Mouse (Mus musculus): ENCODE measurements around the gene Sirt2. TPM values are rescaled to one million over a fixed set of nuclear protein-coding genes. Genes with fewer than 3 reads are reported as not detected.

Gene Sirt2
- total RNA-seq, 2 experiments from 2014 or later = 189 to 230 TPM

DNA sequence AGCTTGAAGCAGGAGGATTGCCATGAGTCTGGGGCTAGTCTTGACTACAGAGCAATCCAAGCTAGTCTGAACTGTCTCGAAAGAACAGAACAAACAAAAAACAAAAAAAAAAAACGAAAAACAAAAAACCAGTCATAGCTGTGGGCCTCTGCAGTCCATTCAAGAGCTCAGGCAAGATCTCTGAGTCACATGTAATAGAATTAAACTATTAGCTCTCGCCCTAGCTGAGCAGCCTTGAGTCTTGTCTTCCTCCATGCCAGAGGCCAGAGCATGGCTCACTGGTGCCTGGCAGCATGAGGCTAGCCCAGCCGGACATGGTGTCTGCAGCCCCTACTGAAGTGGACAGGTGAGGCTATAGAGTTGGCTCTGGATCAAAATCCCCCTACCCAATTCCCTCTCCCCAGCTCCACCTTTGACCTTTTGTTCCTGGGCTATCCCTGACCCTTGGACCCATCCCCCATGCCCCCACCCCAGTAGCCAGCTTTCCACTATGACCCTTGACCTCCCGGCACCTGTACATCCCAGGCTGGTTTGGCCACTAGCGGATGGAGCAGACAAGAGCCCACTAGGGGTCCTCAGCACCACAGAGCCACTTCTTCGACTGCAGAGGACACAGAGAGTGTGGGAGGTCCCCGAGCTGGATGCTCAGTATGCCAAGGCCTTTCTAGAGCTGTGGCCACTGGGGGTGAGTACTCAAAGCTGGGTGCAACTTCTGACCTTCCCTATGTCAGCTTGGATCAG is 23.7 kb downstream of the Sirt2 start:
- no peak for DNase-seq (ENCODE audit: low spot score in 2 of 2)
- intact Hi-C loops (cut with DNase I) = no loop called here

DNA sequence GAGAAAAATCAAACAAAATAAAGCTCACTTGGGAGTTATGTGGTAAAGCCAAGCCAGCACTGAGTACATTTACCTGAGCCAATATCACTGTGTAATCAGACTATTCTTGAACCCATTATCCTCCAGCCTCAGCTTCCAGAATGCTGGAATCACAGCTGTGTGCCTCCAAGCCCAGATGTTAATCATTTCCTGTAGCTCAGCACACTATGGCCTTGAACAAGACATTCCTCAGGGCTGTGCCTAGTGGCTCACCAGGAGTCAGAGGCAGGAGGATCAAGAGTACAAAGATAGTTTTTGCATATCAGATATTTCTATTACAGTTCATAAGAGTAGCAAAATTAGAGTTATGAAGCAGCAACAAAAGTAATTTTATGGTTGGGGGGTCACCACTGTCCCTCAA is 25.2 kb downstream of the Sirt2 start:
- DNase-seq (ENCODE audit: low spot score in 2 of 2) = no peak
- intact Hi-C loops (cut with DNase I) = no loop called here

DNA sequence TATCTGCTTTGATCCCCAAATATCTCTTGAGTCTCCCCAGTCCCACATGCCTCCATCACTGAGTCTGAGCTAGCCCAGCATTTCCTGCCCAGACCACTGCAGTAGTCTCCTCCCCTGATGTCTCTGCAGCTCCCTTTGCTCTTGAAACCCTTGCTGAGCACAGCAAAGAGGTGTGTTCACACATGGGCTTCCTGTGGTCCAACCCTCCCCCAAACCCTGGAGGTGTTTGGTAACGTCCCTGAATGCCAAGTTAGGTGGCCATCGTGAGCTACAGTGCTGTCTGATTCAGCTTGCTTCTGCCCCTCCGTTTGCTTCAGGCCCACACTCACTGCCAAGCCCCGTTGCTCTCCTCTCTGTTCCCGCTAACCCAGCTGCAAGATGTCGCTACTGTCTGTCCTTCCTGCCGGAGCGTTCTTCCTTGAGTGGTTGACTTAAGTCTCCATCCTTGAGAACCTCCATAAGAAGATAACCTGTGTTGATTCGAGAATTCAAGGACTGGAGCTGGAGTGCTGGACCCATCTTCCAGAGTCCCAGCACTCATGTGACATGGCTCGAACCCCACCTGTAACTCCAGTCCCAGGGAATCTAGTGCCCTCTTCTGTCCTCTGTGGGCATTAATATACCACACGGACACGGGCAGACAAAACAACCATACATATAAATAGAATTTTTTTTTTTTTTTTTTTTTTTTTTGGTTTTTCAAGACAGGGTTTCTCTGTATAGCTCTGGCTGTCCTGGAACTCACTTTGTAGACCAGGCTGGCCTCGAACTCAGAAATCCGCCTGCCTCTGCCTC is 26.1 kb downstream of the Sirt2 start:
- intact Hi-C loops (cut with DNase I) = no loop called here
- no peak for DNase-seq (ENCODE audit: low spot score in 2 of 2)

DNA sequence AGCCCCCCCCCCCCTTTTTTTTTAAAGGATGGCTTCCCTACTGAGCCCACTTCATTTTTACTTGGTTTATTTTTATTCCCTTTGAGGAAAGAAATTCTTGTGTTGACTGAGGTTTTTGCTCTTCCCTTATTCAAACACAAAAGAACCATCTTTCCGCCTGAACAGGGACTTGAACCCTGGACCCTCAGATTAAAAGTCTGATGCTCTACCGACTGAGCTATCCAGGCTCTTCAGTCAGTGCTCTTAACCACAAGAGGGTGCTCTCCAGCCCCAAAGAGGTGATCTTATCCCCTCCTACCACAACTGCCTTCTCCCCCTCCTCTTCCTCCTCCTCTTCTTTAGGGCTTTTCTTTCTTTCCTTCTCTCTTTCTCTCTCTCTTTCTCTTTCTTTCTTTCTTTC is 27.3 kb downstream of the Sirt2 start:
- intact Hi-C loops (cut with DNase I) = loop anchor here (2.0 kb wide), 1 partner anchor 73 kb away; no protein-coding TSS in a partner anchor
- no peak for DNase-seq (ENCODE audit: low spot score in 2 of 2)

DNA sequence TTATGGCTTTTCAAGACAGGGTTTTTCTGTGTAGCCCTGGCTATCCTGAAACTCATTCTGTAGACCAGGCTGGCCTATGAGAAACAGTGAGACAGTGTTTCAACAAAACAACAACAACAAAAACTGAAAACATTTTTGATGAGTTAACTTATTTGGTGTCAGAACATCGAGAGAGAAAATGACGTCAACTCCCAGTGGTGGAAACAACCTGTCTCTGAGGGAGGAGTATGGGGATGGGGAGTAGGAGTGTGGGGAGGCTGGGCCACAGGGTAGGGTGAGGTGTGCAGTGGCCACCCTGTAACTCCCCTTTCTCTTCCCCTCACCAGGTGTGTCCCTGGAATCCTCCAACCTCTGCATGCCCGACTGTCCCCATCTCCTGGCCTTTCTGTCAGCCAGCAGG is 28.0 kb downstream of the Sirt2 start:
- DNase-seq (ENCODE audit: low spot score in 2 of 2) = no peak
- intact Hi-C loops (cut with DNase I) = loop anchor here (2.0 kb wide), 1 partner anchor 72 kb away; no protein-coding TSS in a partner anchor

DNA sequence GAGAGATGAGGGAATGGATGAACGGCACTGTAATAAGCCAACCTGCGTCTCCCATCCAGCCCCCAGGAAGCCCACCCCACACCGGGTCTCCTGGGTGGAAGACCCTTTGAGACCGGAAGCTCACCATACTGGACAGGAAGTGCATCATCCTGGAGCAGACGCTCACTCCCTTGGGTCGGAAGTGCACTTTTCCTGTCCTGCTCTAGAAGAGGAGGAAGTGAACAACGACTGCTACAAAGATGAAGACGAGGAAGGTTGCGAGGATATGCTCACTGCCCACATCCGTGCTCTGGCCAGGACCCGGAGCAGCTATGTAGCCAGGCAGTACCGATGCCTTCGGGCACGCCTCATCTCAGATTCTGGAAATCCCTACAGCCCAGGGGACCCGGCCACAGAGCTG is 29.3 kb downstream of the Sirt2 start:
- intact Hi-C loops (cut with DNase I) = loop anchor here (2.0 to 5.0 kb wide), 2 partner anchors 71 to 176 kb away; no protein-coding TSS in a partner anchor
- DNase-seq (ENCODE audit: low spot score in 2 of 2) = no peak

DNA sequence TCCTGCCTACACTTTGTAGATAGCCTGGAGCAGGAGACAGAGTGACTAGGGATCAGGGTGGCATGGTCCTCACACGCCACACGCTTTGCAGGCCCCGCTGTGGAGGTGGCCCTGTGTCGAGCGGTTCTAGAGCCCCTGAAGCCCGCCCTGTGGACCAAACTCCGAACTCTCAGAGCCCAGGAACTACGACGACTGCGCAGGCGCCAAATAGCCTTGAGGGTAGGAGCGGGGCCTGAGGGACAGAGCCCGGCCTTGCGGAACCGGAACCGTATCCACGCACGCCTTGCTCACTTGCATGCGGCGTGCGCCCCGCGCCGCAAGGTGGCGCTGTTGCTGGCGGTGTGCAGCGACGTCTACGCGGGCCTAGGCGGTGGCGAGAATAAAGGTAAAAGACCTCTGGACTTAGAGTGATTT is 30.0 kb downstream of the Sirt2 start:
- peak; percentile 72 to 81 for DNase-seq (ENCODE audit: low spot score in 2 of 2)
- intact Hi-C loops (cut with DNase I) = loop anchor here (5.0 kb wide), 1 partner anchor 176 kb away; no protein-coding TSS in a partner anchor

DNA sequence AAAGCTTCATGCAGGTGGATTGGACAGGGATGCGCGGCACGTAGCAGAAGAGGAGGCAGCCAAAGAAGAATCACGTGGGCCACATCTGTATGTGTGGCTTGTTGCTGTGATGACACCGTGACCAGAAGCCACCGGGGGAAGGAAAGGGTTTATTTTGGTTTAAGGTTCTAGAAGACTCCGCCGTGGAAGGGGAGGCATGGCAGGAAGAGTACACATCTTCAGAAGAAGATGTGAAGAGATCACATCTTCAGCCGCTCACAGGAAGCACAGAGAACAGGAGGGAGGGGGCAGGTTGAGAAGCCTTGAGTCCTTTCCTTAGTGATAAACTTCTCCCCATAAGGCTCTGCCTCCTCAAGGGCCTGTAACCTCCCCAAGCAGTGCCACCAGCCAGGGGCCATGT is 33.5 kb downstream of the Sirt2 start:
- intact Hi-C loops (cut with DNase I) = loop anchor here (5.0 kb wide), 1 partner anchor 172 kb away; no protein-coding TSS in a partner anchor
- DNase-seq (ENCODE audit: low spot score in 2 of 2) = no peak

DNA sequence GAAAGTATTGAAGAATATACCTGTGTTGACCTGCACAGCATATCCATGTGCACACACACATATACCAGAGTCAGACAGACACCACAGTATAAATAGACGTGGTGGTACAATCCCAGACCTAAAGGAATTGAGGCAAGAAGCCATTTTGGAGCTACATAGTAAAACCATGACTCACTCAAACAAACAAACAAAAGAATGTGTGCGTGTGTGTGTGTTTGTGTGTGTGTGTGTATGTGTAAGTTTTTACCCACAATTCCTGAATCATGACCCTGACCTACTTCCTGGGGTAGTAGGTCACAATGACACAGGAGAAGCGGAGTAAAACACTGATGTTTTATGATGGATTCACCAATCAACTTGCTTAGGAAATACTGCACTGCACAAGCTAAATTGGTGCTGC is 34.9 kb downstream of the Sirt2 start:
- DNase-seq (ENCODE audit: low spot score in 2 of 2) = no peak
- intact Hi-C loops (cut with DNase I) = no loop called here

DNA sequence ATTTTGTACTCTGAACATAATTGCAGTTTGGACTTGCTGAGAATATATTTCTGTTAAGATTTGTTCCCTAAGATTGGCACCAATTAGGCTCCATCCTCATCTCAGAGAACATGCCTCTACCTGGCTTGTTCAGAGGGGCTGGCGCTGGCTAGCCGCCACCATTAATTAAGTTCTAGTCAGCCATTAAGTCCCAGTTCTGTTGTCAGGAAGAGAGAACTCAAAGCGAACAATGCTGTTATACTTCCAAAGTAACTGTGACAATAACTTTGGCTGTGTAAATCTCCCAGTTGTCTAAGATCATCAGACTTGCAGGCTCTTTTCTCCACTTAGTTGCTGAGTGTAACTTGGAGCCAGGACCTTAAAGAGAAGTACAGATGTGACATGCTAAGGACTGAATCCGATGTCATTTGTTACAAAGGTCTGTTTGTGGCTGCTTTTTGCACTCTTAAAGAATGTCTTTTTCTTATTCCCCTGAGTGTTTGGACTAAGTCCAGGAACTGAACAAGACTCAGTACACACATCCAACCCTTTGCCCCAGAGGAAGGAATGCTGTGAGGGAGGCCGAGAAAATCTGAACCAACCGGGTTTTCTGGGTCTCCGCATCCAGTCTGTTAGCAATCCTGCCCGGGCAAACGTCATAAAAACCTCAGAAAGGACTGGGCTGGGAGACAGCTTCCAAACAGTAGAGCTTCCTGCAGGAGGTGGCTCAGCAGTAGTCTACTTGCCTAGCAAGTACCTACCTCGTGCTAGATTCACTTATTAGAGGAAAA is 35.6 kb downstream of the Sirt2 start:
- intact Hi-C loops (cut with DNase I) = no loop called here
- peak in 1 of 2 experiments; percentile 20 for DNase-seq (ENCODE audit: low spot score in 2 of 2)

DNA sequence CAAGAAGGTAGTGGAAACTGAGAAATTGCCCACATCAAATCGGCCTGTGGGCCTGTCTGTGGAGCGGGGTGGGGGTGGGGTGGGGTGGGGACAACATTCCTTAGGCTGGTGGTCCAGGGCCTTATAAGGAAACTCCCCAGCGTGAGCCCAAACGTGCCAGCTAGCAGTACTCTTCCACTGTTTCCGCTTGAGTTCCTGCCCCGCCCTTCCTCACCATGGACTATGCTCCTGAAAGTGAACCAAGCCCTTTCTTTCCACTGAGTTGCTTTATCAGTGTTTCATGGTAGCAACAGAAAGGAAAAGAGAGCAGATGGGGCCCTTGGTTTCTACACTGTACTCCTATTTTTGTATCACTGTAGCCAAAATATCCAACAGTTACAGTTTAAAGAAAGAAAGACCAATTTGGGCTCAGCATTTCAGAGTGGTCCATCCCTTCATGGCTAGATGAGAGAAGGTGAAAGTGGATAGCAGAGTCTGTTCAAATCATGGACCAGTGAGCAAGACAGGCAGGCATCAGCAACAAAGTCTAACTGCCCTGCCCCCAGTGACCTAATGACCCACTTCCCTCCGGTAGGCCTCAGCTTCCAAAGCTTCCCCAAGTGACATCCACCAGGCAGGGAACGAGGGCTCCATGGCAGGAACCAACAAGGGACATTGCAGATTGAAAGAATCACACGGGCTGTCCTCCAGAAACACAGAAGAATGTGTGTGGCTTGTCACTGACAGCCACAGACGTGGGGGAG is 36.5 kb downstream of the Sirt2 start:
- peak in 1 of 2 experiments; percentile 12 for DNase-seq (ENCODE audit: low spot score in 2 of 2)
- intact Hi-C loops (cut with DNase I) = no loop called here

DNA sequence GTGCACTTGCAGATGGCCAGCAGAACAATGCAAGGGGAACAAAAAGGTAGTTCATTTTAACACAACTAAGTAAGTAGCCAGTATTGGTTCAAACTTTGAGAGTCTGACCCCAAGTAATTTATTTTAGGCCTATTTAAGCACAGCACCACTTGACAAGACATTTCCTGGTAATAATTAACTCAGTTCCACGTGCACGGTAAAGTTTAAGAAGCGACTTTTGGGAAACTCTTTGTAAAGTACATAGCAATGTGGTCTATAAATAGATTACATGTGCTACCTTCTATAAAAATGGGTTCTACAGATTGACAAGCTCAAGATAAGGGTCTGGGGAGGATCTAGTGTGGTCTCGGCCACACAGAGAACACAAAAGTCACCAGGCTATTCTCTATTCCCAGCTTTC is 37.2 kb downstream of the Sirt2 start:
- DNase-seq (ENCODE audit: low spot score in 2 of 2) = no peak
- intact Hi-C loops (cut with DNase I) = no loop called here

DNA sequence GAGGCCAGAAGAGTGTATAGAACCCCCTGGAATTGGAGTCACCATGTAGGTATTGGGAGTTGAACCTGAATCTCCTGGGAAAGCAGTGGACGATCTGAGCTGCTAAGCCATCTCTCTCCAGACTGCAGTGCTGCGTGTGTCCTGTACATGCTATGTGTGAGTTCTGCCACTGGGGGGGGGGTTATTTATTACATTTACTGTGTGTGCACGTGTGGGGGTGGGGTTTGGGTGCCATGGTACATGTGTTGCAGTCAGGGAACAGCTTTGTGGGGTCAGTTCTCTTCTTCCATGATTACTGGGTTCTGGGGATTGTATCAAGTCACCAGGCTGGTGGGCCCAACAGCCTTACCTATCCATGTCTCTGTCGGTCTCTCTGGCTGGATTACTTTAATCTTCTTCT is 40.3 kb downstream of the Sirt2 start:
- intact Hi-C loops (cut with DNase I) = no loop called here

DNA sequence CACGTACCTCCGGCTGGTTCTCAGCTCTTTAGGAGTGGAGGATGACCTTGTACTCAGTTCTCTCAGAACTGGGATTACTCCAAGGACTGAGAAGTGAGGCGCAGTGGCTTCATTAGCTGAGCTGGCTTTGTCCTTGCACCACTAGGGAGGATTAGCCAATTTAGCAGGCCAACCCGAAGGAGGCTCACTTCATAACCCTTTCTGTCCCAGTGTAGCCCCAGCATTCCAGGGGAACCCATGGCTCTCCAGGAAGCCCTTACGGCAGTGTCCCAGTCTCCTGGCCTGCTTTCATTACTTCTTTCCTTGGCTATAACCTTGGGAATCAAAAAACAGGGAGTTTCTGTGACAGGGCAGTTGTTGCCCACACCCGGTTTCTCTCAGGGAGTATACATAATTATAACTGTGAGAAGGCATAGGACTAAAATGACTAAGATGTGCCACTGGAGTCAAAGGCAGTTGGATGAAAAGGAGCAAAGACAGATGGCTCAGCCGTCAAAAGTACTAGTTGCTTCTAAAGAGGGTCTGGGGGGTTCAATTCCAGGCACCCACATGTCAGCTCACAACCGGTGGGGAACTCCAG is 41.2 kb downstream of the Sirt2 start:
- intact Hi-C loops (cut with DNase I) = no loop called here
- peak in 1 of 2 experiments; percentile 29 for DNase-seq (ENCODE audit: low spot score in 2 of 2)

More for the DNA sequence above, 40.3 kb downstream of the Sirt2 start:
- no peak for DNase-seq (ENCODE audit: low spot score in 2 of 2)

DNA sequence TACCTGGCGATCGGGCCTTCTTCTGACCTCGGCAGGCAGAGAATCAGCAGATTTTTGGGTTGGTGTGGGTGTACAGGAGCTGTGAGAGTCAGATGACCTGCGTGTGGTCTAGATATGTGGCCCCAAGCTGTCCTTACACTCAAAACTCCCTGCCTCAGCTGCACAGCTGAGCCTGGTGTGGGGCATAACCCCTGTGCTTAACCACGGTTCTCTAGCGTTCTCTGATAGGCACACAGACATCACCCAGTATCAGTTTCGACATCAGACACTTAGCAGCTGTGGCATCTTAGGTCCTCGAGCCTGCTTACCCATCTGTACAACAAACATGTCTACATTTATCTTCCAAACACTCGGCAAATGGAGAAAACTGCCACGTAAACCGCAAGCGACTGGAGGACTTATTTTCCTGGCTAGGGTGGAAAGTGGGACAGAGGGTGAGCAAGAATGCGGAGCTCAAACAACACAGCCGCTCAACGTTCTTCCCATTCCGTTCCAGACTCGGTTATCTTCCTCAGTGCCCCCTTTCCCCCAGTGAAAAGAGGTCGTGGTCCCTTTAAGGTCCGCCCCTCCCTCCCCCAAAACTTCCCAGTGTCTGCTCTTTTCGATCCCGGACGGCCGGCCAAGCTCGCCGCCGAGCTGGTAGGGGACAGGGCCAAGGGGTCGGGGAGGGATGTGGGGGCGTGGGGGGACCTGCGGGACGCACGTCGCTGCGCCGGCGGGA is 41.8 kb downstream of the Sirt2 start, which contains the start of gene Hnrnpl:
Gene Hnrnpl, plus strand, starts transcription at position 321 of the 721 bp plus-strand sequence.
- DNase-seq (ENCODE audit: low spot score in 2 of 2) = no peak
- intact Hi-C loops (cut with DNase I) = no loop called here

DNA sequence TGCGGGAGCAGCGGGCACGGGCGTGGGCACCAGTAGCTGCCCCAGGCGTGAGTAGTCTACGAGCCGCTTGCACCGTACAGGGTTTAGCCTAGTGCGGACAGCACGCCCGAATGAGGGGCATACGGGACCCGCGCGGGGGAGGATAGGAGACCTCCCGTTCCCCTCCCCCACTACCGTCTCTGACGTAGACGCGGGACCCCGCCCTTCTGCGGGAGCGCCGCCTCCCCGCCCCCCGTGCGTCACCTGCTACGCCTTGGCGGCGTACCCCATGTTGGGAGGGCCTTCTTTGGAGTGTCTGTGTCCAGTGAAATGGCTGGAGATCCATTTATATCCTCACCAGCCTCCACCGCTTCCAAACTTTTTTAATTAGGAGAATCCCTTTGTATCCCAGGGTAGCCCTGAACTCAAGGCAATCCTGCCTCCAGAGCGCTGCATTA is 42.4 kb downstream of the Sirt2 start:
- peak; percentile 95 to 96 for DNase-seq (ENCODE audit: low spot score in 2 of 2)
- intact Hi-C loops (cut with DNase I) = no loop called here

DNA sequence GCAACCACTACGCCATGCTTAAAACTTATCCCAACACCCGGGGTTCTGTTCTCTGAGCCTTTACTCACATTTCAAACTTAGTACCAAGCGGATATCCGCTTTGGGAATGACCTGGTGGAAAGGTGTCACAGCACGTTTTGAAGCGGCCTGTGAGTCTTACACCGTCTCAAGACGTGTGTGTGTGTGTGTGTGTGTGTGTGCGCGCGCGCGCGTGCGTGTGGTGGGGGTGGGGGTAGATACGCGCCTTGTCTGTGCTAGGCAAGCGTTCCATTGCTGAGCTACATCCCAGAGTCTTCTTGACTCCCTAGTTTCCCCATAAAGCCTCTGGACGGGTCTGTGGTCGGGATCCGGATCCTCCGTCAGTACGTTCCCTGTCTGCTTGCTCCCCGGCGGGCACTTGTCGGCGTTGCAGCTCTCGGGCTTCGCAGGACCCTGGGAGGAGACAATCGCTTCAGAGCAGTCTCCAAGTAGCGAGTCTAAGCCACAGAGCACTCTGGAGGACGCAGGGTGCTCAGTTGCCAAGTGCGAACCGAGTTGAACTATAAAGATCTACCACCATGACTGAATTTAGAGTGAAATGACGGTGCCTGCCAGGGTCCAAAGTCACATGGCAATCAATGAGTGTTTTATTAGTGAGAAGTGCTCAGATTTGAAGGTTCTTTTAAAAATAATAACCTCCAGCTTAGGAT is 43.0 kb downstream of the Sirt2 start:
- DNase-seq (ENCODE audit: low spot score in 2 of 2) = peak; percentile 61 to 77
- intact Hi-C loops (cut with DNase I) = no loop called here
